Mouse (Mus musculus) kidney, adult 2 months (tissue): Measurements from ENCODE around the gene Mdga1. TPM values are rescaled to one million over a fixed set of nuclear protein-coding genes. Genes with fewer than 3 reads are reported as not detected.

ENCODE experiments used
- DNase-seq: peaks from one replicate; pipeline ENCODE4 v3.0.0; 2021
- H3K27ac ChIP-seq: fragments of 200-500 bp; 2 replicates; pipeline ENCODE4 v1.5.1; 2012; ENCODE audit warnings: low read depth, low read length, control low read depth, inconsistent platforms; ENCODE audit not compliant: insufficient read depth
- H3K27me3 ChIP-seq: fragments of 200-500 bp; replicated peaks from 2 replicates; pipeline ENCODE4 v1.6.1; 2012; ENCODE audit warnings: mild to moderate bottlenecking, moderate library complexity, low read length, inconsistent platforms; ENCODE audit not compliant: control insufficient read depth, insufficient read depth
- H3K36me3 ChIP-seq: fragments of 200-500 bp; 2 replicates; pipeline ENCODE4 v1.6.1; 2012; ENCODE audit warnings: mild to moderate bottlenecking, moderate library complexity, low read length, inconsistent platforms; ENCODE audit not compliant: control insufficient read depth, insufficient read depth
- H3K4me1 ChIP-seq: fragments of 200-500 bp; 2 replicates; pipeline ENCODE4 v1.6.1; 2011; ENCODE audit warnings: low read length; ENCODE audit not compliant: control insufficient read depth, insufficient read depth
- H3K4me3 ChIP-seq: fragments of 200-500 bp; 2 replicates; pipeline ENCODE4 v1.5.1; 2011; ENCODE audit warnings: mild to moderate bottlenecking, low read depth, low read length, control low read depth; ENCODE audit not compliant: insufficient read depth
- CTCF ChIP-seq: fragments of 200-500 bp; conservative IDR thresholded peaks from 2 replicates; pipeline ENCODE4 v1.5.1; 2011; ENCODE audit warnings: low read depth, mild to moderate bottlenecking, control low read depth, low read length, moderate library complexity, mixed read lengths; ENCODE audit not compliant: insufficient read depth, insufficient read length
- POLR2A ChIP-seq: fragments of 200-500 bp; IDR thresholded peaks from one replicate; pipeline ENCODE4 v1.6.1; 2011; ENCODE audit warnings: low read depth, low read length, control low read depth
- WGBS: fragments of 180-500 bp; shearing (Covaris S2); methylation state at CpG from one replicate; pipeline ENCODE4 v1.1.7; 2018; 5-methylcytosine and 5-hydroxymethylcytosine counted together
- polyA plus RNA-seq: library from polyadenylated mRNA; depleted of rRNA; stranded (reverse); fragments of >200 nt; gene quantifications from 2 replicates; pipeline ENCODE4 v1.2.3, GENCODE M21; 2012

The Mdga1 gene
- polyA plus RNA-seq, 1 experiment: 1.3 TPM

DNA sequence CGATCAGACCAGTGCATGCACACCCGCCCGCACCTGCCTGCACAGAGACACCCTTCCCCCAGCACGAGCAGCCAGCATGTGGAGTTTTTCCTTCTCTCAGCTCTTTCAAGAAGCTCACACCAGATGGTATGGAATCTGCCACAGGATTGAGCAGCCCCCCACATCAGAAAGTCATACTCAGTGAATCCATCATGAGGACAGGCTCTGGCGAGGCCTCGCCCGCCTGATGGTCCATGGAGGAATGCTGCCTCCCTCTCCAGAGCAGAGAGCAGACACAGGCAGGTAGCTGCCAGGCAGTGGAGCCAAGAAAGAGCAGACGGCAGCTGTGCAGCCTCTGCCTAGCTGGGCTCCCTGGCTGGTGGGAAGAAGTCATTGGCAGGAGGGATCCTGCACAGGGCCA is 23.6 kb upstream of the Mdga1 start:
- Histone ChIP-seq H3K4me1 (no peaks in the 10 kb centered on the region; the same call in 1 of the 2 replicates), H3K36me3 (no peaks in the 10 kb centered on the region), H3K4me3 (no peak overlapping the region), H3K27ac (no peak overlapping the region), H3K27me3 (no peaks in the 10 kb centered on the region)
- 85% methylated on average over 8 of the region's 8 CpGs for WGBS
- no peak for DNase-seq
- TF ChIP-seq CTCF: no peak
- no peak for TF ChIP-seq POLR2A

DNA sequence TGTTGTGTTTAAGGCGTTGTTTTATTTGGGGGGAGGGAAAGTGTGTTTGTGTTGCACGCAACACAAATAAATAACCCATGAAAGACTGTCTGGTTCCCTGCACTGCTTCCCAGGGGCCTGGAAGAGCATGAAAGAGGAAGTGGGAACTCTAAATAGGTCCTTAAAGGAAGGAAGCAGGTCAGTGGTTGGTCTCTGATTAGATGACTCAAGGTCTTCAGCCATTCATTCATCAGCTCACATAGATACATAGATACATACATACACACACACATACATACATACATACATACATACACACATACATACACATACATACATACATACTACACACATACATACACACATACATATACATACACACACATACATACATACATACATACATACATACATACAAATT is 21.0 kb upstream of the Mdga1 start:
- H3K4me1 ChIP-seq: peaks cover 2% of the 10 kb centered on the region; the same call in 1 of the 2 replicates
- 71% methylated on average over 2 of the region's 2 CpGs for WGBS
- no peaks in the 10 kb centered on the region for H3K27me3 ChIP-seq
- no peak for DNase-seq
- H3K4me3 ChIP-seq: no peak overlapping the region
- TF ChIP-seq POLR2A (no peak), CTCF (no peak)
- no peak overlapping the region for H3K27ac ChIP-seq
- no peaks in the 10 kb centered on the region for H3K36me3 ChIP-seq

GRCm38 (mm10) chr17:29990136-29990535 is 20.2 kb upstream of the Mdga1 start:
- Histone ChIP-seq H3K4me3 (no peak overlapping the region), H3K36me3 (no peaks in the 10 kb centered on the region), H3K4me1 (peaks cover 5% of the 10 kb centered on the region), H3K27ac (no peak overlapping the region), H3K27me3 (no peaks in the 10 kb centered on the region)
- TF ChIP-seq CTCF: no peak
- no peak for TF ChIP-seq POLR2A
- DNase-seq: no peak
- 96% methylated on average over 3 of the region's 3 CpGs for WGBS

DNA sequence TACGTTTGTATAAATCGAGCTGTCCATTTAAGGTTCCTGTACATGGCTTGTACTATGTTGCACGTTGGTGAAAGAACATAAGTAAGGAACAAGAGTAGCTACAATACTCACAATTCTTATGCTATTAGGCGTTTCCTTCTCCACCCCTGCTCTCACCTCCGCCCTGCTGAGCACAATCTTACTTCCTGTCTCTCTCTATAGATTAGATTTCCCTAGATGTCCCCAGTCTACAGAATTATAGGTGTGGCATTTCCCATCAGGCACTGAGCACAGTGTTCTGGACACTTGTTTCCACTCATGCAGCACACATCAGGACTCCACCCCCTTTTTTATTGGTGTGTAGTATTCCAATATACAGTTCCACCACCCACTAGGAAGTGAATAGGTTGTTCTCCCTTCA is 19.8 kb upstream of the Mdga1 start:
- Histone ChIP-seq H3K36me3 (no peaks in the 10 kb centered on the region), H3K4me3 (no peak overlapping the region), H3K4me1 (peaks cover 7% of the 10 kb centered on the region), H3K27ac (no peak overlapping the region), H3K27me3 (no peaks in the 10 kb centered on the region)
- DNase-seq: no peak
- 85% methylated on average over 5 of the region's 5 CpGs for WGBS
- no peak for TF ChIP-seq CTCF
- TF ChIP-seq POLR2A: no peak

GRCm38 (mm10) chr17:29988141-29988540 is 18.3 kb upstream of the Mdga1 start:
- WGBS: 44% methylated on average over 5 of the region's 5 CpGs
- Histone ChIP-seq H3K4me1 (peaks cover 7% of the 10 kb centered on the region), H3K4me3 (no peak overlapping the region), H3K36me3 (no peaks in the 10 kb centered on the region), H3K27me3 (no peaks in the 10 kb centered on the region), H3K27ac (no peak overlapping the region)
- DNase-seq: no peak
- no peak for TF ChIP-seq POLR2A
- no peak for TF ChIP-seq CTCF

GRCm38 (mm10) chr17:29985534-29985933 is 15.6 kb upstream of the Mdga1 start:
- peak; percentile 88 for DNase-seq
- H3K27me3 ChIP-seq: no peaks in the 10 kb centered on the region
- H3K27ac ChIP-seq: peak overlapping the region; percentile 1; the same call in 1 of the 2 replicates
- WGBS: 22% methylated on average over 3 of the region's 3 CpGs
- H3K4me3 ChIP-seq: no peak overlapping the region
- H3K4me1 ChIP-seq: peaks cover 7% of the 10 kb centered on the region
- TF ChIP-seq CTCF (no peak), POLR2A (no peak)
- H3K36me3 ChIP-seq: no peaks in the 10 kb centered on the region

DNA sequence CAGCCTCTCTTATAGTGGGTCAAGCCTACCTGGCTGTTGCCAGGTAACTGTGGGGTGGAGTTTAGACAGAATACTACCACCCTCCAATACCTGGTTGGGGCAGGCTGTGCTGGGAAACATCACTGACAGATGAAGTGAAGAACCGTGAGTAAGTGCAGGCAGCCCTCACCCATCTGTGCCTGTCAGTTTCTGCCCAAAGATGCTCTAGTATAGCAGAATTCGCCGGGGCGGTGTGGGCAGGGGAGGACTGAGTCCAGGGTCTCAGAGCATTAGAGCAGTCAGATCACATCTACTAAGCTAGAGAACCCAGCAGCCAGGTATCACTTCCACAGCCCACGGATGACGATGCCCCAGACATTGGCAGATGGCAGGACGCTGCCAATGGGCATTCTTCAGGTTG is 15.0 kb upstream of the Mdga1 start:
- Histone ChIP-seq H3K36me3 (no peaks in the 10 kb centered on the region), H3K4me3 (no peak overlapping the region), H3K27ac (peak overlapping the region; percentile 1; the same call in 1 of the 2 replicates), H3K27me3 (no peaks in the 10 kb centered on the region), H3K4me1 (peaks cover 7% of the 10 kb centered on the region)
- DNase-seq: no peak
- no peak for TF ChIP-seq POLR2A
- 83% methylated on average over 7 of the region's 7 CpGs for WGBS

DNA sequence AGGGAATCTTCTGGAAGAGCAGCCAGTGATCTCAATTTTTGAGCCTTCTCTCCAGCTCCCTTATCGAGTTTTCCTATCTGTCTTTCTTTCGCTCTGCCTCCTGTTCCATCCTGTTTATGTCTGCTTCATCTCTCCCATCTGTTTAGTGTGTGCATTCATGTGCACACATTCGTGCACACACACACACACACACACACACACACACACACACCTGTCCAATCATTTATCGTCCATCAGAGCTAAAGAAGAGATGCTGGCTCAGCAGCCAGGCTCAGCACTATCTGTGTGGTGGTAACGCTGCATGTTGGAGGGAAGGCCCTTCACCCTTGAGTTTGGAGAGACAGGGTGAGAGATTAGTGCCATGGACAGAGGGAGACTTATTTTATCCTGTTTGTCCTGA is 13.3 kb upstream of the Mdga1 start:
- DNase-seq: no peak
- no peak overlapping the region for H3K4me3 ChIP-seq
- TF ChIP-seq POLR2A (no peak), CTCF (no peak)
- H3K36me3 ChIP-seq: no peaks in the 10 kb centered on the region
- 79% methylated on average over 5 of the region's 5 CpGs for WGBS
- H3K4me1 ChIP-seq: peaks cover 7% of the 10 kb centered on the region
- no peak overlapping the region for H3K27ac ChIP-seq
- H3K27me3 ChIP-seq: no peaks in the 10 kb centered on the region
